Mouse (Mus musculus) G1E (cell line): ENCODE data around the gene Amer3.

ENCODE experiments used
- CTCF ChIP-seq: IDR thresholded peaks from 2 replicates; pipeline ENCODE4 v1.5.1; 2012; ENCODE audit warnings: low read depth, low read length, inconsistent platforms, mixed read lengths
- GATA1 ChIP-seq: IDR thresholded peaks from 2 replicates; pipeline ENCODE4 v1.6.1; 2012; ENCODE audit warnings: borderline replicate concordance, low read length, inconsistent platforms, mixed read lengths
- GATA2 ChIP-seq: IDR thresholded peaks from 2 replicates; pipeline ENCODE4 v1.6.1; 2012; ENCODE audit warnings: low read depth, low read length, inconsistent platforms, borderline replicate concordance
- POLR2AphosphoS5 ChIP-seq: IDR thresholded peaks from 2 replicates; pipeline ENCODE4 v1.6.1; 2012; ENCODE audit warnings: low read depth, low read length, inconsistent platforms; ENCODE audit not compliant: insufficient replicate concordance
- TAL1 ChIP-seq: conservative IDR thresholded peaks from 2 replicates; pipeline ENCODE4 v1.6.1; 2012; ENCODE audit warnings: low read depth, low read length, inconsistent platforms, mixed read lengths

DNA sequence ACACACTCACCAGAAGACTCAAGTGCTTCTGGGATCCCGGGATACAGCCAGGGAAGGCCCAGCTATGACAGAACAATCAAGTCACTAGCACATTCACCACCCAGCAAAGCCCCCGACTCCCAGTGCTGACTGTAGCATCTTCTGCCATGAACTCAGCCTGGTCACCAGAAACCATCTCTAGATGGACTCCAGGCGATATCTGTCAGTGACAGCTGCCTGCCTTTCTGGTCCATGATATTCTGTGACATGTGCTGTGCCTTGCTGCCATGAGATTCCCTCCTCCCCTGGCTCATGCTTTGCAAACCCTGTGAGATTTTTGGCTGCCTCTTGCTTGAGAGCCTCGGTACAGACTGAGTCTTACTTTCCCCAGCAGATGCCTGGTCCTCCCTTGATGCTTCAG lies 5.3 kb downstream of the Amer3 start:
- TF ChIP-seq GATA1 (no peak), CTCF (no peak), POLR2AphosphoS5 (no peak), GATA2 (no peak), TAL1 (no peak)
